Mouse (Mus musculus): ENCODE measurements around the gene Cc2d1a. TPM values are rescaled to one million over a fixed set of nuclear protein-coding genes. Genes with fewer than 3 reads are reported as not detected.

The Cc2d1a gene
- total RNA-seq (2014; rRNA removed) (64.2 and 70.1 TPM in 2 replicates), polyA plus RNA-seq (2015; fragmentation: Nextera tagmentation; extraction: Ambion mirVana) (36.3 and 48.4 TPM in 2 replicates)

DNA sequence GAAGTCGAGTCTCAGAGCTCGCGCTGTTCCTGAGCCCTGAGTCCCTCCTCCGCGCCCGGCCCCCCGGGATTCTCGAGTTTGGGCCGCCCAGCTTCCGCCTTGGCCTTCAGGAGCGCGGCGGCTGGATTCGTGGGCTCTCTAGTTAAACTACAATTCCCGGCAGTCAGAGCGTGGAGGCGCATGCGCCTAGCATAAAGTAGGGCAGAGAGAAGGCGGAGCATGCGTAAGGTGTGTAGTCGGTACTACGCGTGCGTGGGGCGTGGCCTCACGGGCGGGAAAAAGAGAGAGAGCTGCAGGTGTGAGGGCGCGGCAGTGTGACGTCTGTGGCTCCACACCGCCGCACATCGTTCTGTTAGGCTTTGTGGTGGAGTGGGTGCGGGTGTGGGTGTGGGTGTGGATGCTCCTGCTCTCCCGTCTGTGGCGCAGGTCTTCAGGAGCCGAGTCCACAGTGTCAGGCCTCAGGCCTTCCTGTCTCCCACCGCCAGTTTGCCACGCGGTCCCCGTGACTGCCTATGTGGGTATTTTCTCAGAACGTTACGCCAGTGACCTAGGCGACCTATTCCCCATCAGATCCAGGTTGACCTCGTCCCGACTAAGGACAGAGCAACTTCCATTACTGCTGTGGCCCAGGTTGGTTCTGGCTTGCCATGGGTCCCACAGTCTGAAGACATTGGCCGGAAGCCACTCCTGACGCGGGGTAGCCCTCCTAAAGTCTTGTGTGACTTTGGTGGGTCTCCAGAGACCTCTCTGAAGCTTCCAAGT is at the start of gene Cc2d1a, which contains the start of gene 4930432K21Rik:
TSS of gene Cc2d1a (minus strand) at position 168 of the 762 bp plus-strand sequence.
TSS of gene 4930432K21Rik (plus strand) at position 257 of the 762 bp plus-strand sequence.
- no peak for TF ChIP-seq CTCF (IDR thresholded peaks at IDR 0.05; ENCODE audit: low read depth)
- Histone ChIP-seq H3K9me3 (ENCODE audit: low read length) (no peaks in the 10 kb centered on the region), H3K27me3 (ENCODE audit: insufficient read depth, low read length) (no peaks in the 10 kb centered on the region), H3K27ac (ENCODE audit: low read depth, low read length) (peak within 1 kb of the TSS; percentile 47; the same call in 1 of the 2 replicates), H3K9ac (peak within 1 kb of the TSS; percentile 79), H3K4me3 (ENCODE audit: low read depth, low read length) (peak within 1 kb of the TSS; percentile 63), H3K4me1 (ENCODE audit: insufficient read depth) (peaks cover 18% of the 10 kb centered on the region), H3K36me3 (ENCODE audit: insufficient read depth) (peaks cover 21% of the 10 kb centered on the region), H3K4me2 (ENCODE audit: low read depth) (peak within 1 kb of the TSS; percentile 88)
- DNase-seq (peak; percentile 97), ATAC-seq (peak; percentile 98)
- WGBS, result 18% methylated on average over 49 of the region's 49 CpGs

DNA sequence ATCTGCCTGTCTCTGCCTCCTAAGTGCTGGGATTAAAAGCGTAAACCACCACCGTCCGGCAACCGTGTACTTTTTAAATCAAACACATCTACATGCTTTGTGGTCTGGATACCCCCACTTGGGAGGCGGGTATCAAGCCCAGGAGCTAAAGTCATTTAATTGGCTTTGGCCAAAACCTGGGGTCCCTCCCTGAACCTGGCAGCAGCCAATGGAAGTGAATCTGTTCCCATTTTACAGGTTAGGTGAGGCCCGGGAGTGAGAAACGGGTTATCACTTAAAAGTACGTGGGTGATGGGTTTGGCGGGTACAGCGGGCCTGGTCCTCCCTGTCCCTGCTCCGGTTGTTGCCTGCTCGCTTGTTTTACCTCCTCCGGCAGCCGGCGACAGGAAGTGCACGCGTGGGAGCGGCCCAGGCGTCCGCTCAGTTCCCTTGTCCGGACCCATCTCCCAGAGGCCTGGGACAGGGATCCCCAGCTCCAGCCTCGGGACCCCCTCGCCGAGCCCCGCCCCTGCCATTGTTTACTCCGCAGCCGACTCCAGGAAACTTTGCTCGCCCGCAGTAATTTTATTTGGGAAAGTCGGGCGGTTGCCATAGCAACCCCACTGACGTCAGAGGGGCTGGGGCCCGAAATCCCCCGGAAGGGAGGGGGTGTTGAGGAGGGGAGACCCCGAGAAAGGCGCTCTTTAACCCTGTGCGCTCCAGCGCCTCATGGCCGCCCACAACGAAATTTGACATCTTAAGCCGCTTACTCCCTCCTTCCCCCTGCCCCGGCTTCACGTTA is 49.6 kb upstream of the Cc2d1a start:
- Histone ChIP-seq H3K9ac (peak overlapping the region; percentile 26), H3K4me1 (ENCODE audit: insufficient read depth) (peaks cover 10% of the 10 kb centered on the region), H3K4me3 (ENCODE audit: low read depth, low read length) (peak overlapping the region; percentile 50), H3K4me2 (ENCODE audit: low read depth) (peak overlapping the region; percentile 71), H3K36me3 (ENCODE audit: insufficient read depth) (no peaks in the 10 kb centered on the region), H3K27me3 (ENCODE audit: insufficient read depth, low read length) (no peaks in the 10 kb centered on the region), H3K27ac (ENCODE audit: low read depth, low read length) (peak overlapping the region; percentile 79), H3K9me3 (ENCODE audit: low read length) (no peaks in the 10 kb centered on the region)
- ATAC-seq (peak; percentile 63), DNase-seq (peak; percentile 95)
- WGBS, result 2% methylated on average over 43 of the region's 43 CpGs
- TF ChIP-seq CTCF (IDR thresholded peaks at IDR 0.05; ENCODE audit: low read depth), result no peak

DNA sequence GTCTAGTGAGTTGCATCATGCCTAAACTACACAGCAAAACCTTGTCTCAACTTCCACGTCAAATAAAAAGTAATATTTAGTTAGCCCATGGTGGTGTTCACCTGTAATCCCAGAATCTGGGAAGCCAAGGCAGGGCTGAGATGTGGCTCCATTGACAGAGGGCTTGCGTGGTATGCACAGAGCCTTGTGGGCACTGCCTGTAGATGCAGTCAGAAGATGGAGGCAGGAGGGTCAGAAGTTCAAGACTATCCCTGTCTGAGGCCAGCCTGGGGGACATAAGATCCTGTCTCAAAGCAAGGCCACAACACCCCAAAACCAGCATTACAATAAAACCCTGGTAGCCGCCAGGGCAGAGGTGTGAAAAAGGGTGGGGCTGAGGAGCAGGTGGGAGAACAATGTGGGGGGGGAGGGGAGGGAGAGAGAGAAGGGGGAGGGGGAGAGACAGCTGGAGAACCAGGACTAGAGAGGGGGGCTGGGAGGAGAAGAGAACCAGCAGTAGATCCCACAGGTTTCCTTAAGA is 46.5 kb upstream of the Cc2d1a start:
- H3K36me3 ChIP-seq (ENCODE audit: insufficient read depth), result no peaks in the 10 kb centered on the region
- no peak for TF ChIP-seq CTCF (IDR thresholded peaks at IDR 0.05; ENCODE audit: low read depth)
- H3K9me3 ChIP-seq (ENCODE audit: low read length), result no peaks in the 10 kb centered on the region
- H3K27me3 ChIP-seq (ENCODE audit: insufficient read depth, low read length), result no peaks in the 10 kb centered on the region
- no peak overlapping the region for H3K27ac ChIP-seq (ENCODE audit: low read depth, low read length)
- no peak for DNase-seq
- WGBS, result 65% methylated on average over 3 of the region's 3 CpGs
- no peak overlapping the region for H3K4me3 ChIP-seq (ENCODE audit: low read depth, low read length)
- H3K4me1 ChIP-seq (ENCODE audit: insufficient read depth), result peaks cover 10% of the 10 kb centered on the region
- ATAC-seq, result no peak
- H3K4me2 ChIP-seq (ENCODE audit: low read depth), result no peak overlapping the region
- no peak overlapping the region for H3K9ac ChIP-seq

DNA sequence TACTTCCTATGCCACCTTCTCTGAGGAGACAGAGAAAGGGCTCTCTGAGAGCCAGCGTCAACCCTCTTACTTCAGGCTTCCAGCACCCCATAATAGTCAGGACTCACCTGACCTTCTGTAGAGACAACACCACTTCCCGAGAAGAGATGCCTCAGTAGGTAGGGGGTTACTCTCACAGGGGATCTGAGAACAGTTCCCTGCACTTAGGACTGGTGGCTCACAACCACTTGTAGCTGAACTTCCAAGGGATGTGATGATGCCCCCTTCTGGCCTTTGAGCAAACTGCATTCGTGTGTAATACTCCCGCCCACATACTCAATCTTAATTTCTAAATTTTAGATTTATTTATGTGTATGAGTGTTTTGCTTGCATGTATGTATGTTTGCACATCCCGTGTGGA is 45.8 kb upstream of the Cc2d1a start:
- H3K27me3 ChIP-seq (ENCODE audit: insufficient read depth, low read length), result no peaks in the 10 kb centered on the region
- 81% methylated on average over 5 of the region's 5 CpGs for WGBS
- TF ChIP-seq CTCF (IDR thresholded peaks at IDR 0.05; ENCODE audit: low read depth), result peak; percentile 50; the same call in 1 of the 2 replicates
- peaks cover 10% of the 10 kb centered on the region for H3K4me1 ChIP-seq (ENCODE audit: insufficient read depth)
- H3K36me3 ChIP-seq (ENCODE audit: insufficient read depth), result no peaks in the 10 kb centered on the region
- H3K4me3 ChIP-seq (ENCODE audit: low read depth, low read length), result no peak overlapping the region
- H3K9ac ChIP-seq, result no peak overlapping the region
- no peak for DNase-seq
- no peak for ATAC-seq
- no peak overlapping the region for H3K27ac ChIP-seq (ENCODE audit: low read depth, low read length)
- H3K9me3 ChIP-seq (ENCODE audit: low read length), result no peaks in the 10 kb centered on the region
- H3K4me2 ChIP-seq (ENCODE audit: low read depth), result no peak overlapping the region

DNA sequence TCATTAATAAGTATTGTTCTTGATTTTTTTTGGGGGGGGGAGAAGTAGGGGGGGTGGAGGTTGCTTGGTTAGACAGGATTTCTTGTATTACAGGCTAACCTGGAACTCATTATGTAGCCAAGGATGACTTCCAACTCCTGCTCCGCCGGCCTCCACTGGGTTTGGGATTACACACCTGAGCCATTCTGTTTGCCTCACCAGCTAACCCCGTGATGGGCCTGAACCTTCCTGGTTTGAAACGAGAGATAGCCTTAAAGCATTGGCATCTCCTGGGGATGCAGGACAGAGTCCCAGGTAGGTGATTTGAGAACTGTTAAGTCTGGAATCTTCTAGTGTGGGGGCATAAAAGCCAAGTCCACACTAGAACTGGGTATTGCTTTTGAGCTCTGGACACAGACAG is 45.4 kb upstream of the Cc2d1a start:
- H3K27me3 ChIP-seq (ENCODE audit: insufficient read depth, low read length), result no peaks in the 10 kb centered on the region
- 77% methylated on average over 4 of the region's 4 CpGs for WGBS
- DNase-seq (no peak), ATAC-seq (no peak)
- H3K4me2 ChIP-seq (ENCODE audit: low read depth), result no peak overlapping the region
- TF ChIP-seq CTCF (IDR thresholded peaks at IDR 0.05; ENCODE audit: low read depth), result no peak
- H3K27ac ChIP-seq (ENCODE audit: low read depth, low read length), result no peak overlapping the region
- H3K9me3 ChIP-seq (ENCODE audit: low read length), result no peaks in the 10 kb centered on the region
- no peak overlapping the region for H3K4me3 ChIP-seq (ENCODE audit: low read depth, low read length)
- no peaks in the 10 kb centered on the region for H3K36me3 ChIP-seq (ENCODE audit: insufficient read depth)
- peaks cover 6% of the 10 kb centered on the region for H3K4me1 ChIP-seq (ENCODE audit: insufficient read depth)
- H3K9ac ChIP-seq, result no peak overlapping the region

DNA sequence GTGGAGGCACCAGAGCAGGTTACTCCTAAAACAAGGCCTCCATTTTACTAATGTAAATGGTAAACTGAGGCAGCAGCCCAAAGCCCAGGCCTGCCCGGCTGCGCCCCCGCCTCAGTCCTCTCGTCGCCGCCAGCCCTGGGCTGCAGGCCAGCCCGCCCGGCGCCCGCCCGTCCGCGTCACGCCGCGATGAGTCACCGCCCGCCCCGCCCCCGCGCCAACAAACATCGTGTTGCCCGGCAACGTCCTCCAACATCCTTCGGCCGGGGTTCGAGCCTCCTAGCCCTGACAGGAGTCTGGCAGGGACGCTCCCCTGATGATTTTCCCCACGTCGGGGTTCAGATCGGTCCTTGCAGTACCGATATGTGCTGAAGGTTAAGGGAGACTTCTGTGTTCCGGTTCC is 44.8 kb upstream of the Cc2d1a start:
- Histone ChIP-seq H3K9me3 (ENCODE audit: low read length) (no peaks in the 10 kb centered on the region), H3K4me1 (ENCODE audit: insufficient read depth) (no peaks in the 10 kb centered on the region), H3K36me3 (ENCODE audit: insufficient read depth) (no peaks in the 10 kb centered on the region), H3K4me3 (ENCODE audit: low read depth, low read length) (0 out of 2 replicates have a peak overlapping the region, but pooled peaks have one; percentile 10), H3K27ac (ENCODE audit: low read depth, low read length) (no peak overlapping the region), H3K27me3 (ENCODE audit: insufficient read depth, low read length) (0 out of 2 replicates have a peak, but pooled peaks cover 3% of the 10 kb centered on the region), H3K4me2 (ENCODE audit: low read depth) (peak overlapping the region; percentile 24), H3K9ac (no peak overlapping the region)
- no peak for TF ChIP-seq CTCF (IDR thresholded peaks at IDR 0.05; ENCODE audit: low read depth)
- 2% methylated on average over 33 of the region's 33 CpGs for WGBS
- DNase-seq, result peak; percentile 75
- ATAC-seq, result peak; percentile 64
